Mouse (Mus musculus) midbrain, postnatal 0 days (tissue): ENCODE measurements at regions not wholly inside any gene's neighbourhood (a gene's known extent, or its start where the extent isn't known, plus 50 kb on each side); places are given as distances from the start of the nearest gene placed in this dataset.

ENCODE experiments used
- ATAC-seq: fragments of 200-750 bp; cut with Nextera tagmentation; 2 replicates; pipeline ENCODE4 v1.8.0; 2017; ENCODE audit warnings: moderate number of reproducible peaks, mild to moderate bottlenecking, moderate TSS enrichment, moderate library complexity; ENCODE audit not compliant: low FRiP score
- DNase-seq: peaks from one replicate; pipeline ENCODE4 v3.0.0-alpha.2; 2015; ENCODE audit warnings: low spot score
- H3K27ac ChIP-seq: fragments of 300-500 bp; sonication (generic); 2 replicates; pipeline ENCODE4 v1.5.1; 2014; ENCODE audit warnings: low read depth, mild to moderate bottlenecking, low read length, mixed read lengths
- H3K27me3 ChIP-seq: fragments of 300-500 bp; sonication (generic); 2 replicates; pipeline ENCODE4 v1.6.1; 2014; ENCODE audit warnings: low read length, control low read depth, mixed read lengths; ENCODE audit not compliant: insufficient read depth
- H3K36me3 ChIP-seq: fragments of 300-500 bp; sonication (generic); 2 replicates; pipeline ENCODE4 v1.6.1; 2014; ENCODE audit warnings: low read length, control low read depth, mixed read lengths; ENCODE audit not compliant: insufficient read depth
- H3K4me1 ChIP-seq: fragments of 300-500 bp; sonication (generic); 2 replicates; pipeline ENCODE4 v1.6.1; 2014; ENCODE audit warnings: mild to moderate bottlenecking, control low read depth, antibody characterized with exemption, low read length, mixed read lengths; ENCODE audit not compliant: insufficient read depth
- H3K4me2 ChIP-seq: fragments of 300-500 bp; sonication (generic); 2 replicates; pipeline ENCODE4 v1.6.1; 2014; ENCODE audit warnings: low read depth, mild to moderate bottlenecking, low read length, mixed read lengths; ENCODE audit not compliant: poor library complexity, severe bottlenecking
- H3K4me3 ChIP-seq: fragments of 300-500 bp; sonication (generic); 2 replicates; pipeline ENCODE4 v1.5.1; 2014; ENCODE audit warnings: low read depth, mild to moderate bottlenecking, low read length, moderate library complexity
- H3K9ac ChIP-seq: fragments of 300-500 bp; sonication (generic); replicated peaks from 2 replicates; pipeline ENCODE4 v1.6.1; 2014; ENCODE audit warnings: mild to moderate bottlenecking, low read length, moderate library complexity, mixed read lengths; ENCODE audit not compliant: poor library complexity, severe bottlenecking
- H3K9me3 ChIP-seq: fragments of 300-500 bp; sonication (generic); 2 replicates; pipeline ENCODE4 v1.6.1; 2016; ENCODE audit warnings: low read length, control low read depth
- CTCF ChIP-seq: IDR thresholded peaks from 2 replicates; pipeline ENCODE4 v1.5.1; 2016; ENCODE audit warnings: antibody characterized with exemption, mild to moderate bottlenecking
- WGBS: fragments of 180-500 bp; shearing (Covaris S2); extraction: QIAGEN DNeasy Blood & Tissue Kit; methylation state at CpG from one replicate; pipeline ENCODE4 v1.1.7; 2014; 5-methylcytosine and 5-hydroxymethylcytosine counted together

DNA sequence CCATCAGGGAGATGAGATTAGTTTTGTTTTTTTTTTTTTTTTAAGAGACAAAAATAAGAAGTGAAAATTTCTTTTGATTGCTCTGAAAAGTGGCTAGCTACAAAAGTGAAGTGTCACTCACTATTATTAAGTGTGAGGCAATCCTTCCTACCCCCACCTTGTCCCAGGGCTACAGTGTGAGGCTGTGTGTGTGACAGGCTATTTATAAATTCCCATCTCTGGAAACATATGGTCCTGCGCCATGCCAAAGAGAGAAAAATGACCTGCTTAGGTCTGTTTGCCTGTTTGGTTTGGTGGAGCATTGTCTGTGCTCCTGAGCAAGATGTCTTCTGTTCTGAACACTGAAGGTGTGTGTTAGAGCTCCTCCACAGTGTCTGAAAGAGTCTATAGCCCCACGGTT lies 199.4 kb upstream of the Lpp start:
- H3K9me3 ChIP-seq: no peaks in the 10 kb centered on the region
- no peak for TF ChIP-seq CTCF
- no peak overlapping the region for H3K27ac ChIP-seq
- 84% methylated on average over 2 of the region's 2 CpGs for WGBS
- H3K4me3 ChIP-seq: no peak overlapping the region
- no peaks in the 10 kb centered on the region for H3K36me3 ChIP-seq
- no peak overlapping the region for H3K9ac ChIP-seq
- DNase-seq: no peak
- H3K4me1 ChIP-seq: no peaks in the 10 kb centered on the region
- H3K27me3 ChIP-seq: no peaks in the 10 kb centered on the region
- no peak for ATAC-seq
- H3K4me2 ChIP-seq: no peak overlapping the region

DNA sequence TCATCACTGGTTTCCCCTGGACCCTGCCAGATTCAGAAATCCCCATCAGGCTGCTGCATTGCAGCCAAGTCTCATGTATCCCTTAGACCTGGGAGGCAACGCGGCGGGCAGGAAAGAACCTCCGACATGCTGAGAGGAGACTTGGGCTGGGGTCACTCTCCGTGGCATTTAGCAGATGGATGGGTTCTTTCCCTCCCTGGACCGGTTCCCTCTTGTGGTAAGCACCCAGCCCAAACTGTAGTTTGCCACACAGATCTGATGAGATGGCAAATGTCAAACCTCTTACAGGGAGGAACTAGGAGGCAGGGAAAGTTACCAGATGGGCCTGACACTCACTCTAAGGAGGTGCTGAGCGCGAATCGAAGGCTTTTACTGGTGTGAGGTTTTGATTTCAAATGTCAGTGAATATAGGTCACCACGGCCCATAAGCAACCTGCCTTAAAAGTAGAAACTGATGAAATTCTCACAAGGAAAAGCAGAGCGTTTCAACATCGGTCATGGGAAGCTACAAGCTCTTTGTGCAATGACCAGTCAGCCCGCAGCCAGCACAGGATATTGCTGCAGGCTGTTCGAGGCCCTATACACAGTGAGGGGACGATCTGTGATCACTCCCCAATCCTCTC lies 199.9 kb upstream of the Lpp start:
- no peaks in the 10 kb centered on the region for H3K9me3 ChIP-seq
- no peaks in the 10 kb centered on the region for H3K36me3 ChIP-seq
- ATAC-seq: no peak
- H3K27ac ChIP-seq: no peak overlapping the region
- no peak overlapping the region for H3K4me3 ChIP-seq
- H3K4me2 ChIP-seq: no peak overlapping the region
- DNase-seq: peak; percentile 12
- no peak overlapping the region for H3K9ac ChIP-seq
- no peaks in the 10 kb centered on the region for H3K4me1 ChIP-seq
- no peak for TF ChIP-seq CTCF
- H3K27me3 ChIP-seq: no peaks in the 10 kb centered on the region
- 81% methylated on average over 15 of the region's 15 CpGs for WGBS

DNA sequence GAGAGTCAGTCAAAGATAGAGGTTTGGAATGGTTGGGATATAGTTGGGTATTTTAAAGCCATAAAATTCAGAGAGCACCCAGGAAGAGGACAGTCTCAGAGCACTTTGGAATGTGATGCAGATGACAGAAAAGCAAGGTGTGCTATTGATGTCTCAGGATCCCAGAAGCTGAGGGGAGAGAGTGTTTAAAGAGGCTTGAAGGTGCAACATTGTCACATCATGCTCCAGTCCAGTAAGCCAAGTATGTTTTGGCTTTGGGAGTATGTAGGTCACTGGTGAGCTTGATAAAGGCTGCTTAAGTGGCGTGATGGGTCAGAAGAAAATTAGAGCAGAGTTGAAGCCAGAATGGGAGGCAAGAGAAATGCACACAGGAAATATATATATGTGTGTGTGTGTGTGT lies 201.3 kb upstream of the Lpp start:
- Histone ChIP-seq H3K27me3 (no peaks in the 10 kb centered on the region), H3K4me2 (no peak overlapping the region), H3K36me3 (no peaks in the 10 kb centered on the region), H3K9ac (no peak overlapping the region), H3K9me3 (no peaks in the 10 kb centered on the region), H3K4me3 (no peak overlapping the region), H3K4me1 (no peaks in the 10 kb centered on the region), H3K27ac (no peak overlapping the region)
- WGBS: 84% methylated on average over 1 of the region's 1 CpGs
- no peak for TF ChIP-seq CTCF
- ATAC-seq: no peak
- DNase-seq: no peak

DNA sequence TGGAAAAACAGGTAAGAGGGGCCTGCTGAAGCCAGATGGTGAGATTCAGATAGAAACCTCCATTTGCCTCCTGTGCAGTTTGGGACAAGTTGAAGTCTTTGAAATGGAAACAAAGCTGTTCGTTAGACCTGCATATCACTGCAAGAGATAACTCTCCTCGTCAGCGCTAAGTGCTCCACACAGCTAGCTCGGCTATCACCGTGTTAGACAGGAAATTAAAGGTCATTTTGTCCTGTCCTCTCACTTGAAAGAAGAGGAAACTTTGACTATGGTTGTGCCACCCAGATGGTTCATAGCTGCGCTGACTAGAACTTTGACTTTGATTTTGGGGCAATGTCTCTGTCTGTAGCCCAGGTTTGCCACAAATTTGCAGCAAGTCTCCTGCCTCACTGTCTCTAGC lies 198.5 kb upstream of the Bcl6 start:
- Histone ChIP-seq H3K9ac (no peak overlapping the region), H3K4me2 (no peak overlapping the region), H3K9me3 (no peaks in the 10 kb centered on the region), H3K27ac (no peak overlapping the region), H3K4me1 (no peaks in the 10 kb centered on the region), H3K36me3 (no peaks in the 10 kb centered on the region), H3K27me3 (no peaks in the 10 kb centered on the region), H3K4me3 (no peak overlapping the region)
- DNase-seq (no peak), ATAC-seq (no peak)
- WGBS: 93% methylated on average over 6 of the region's 6 CpGs
- no peak for TF ChIP-seq CTCF

DNA sequence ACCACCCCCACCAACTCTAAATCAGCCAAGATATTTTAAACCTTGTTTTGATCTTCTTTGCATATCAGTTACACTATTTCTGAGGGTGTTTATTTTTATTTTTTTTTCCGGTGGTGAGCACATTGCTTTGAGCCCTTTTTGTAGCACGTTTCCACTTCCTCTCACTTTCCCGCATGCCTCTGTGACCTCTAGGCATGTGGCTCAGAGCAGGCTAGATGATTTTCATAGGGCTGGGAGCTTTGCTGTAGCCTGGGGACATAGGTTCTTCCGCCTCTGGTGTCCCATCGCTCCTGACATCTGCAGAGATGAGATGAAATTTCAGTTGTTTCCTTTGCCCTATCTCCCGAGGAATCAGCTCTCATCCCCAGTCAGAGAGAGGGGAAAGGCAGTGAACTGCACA lies 197.3 kb upstream of the Bcl6 start:
- H3K4me1 ChIP-seq: no peaks in the 10 kb centered on the region
- DNase-seq: no peak
- TF ChIP-seq CTCF: no peak
- H3K4me2 ChIP-seq: no peak overlapping the region
- no peaks in the 10 kb centered on the region for H3K36me3 ChIP-seq
- no peaks in the 10 kb centered on the region for H3K9me3 ChIP-seq
- no peaks in the 10 kb centered on the region for H3K27me3 ChIP-seq
- ATAC-seq: no peak
- H3K27ac ChIP-seq: no peak overlapping the region
- 75% methylated on average over 6 of the region's 6 CpGs for WGBS
- H3K9ac ChIP-seq: no peak overlapping the region
- no peak overlapping the region for H3K4me3 ChIP-seq

DNA sequence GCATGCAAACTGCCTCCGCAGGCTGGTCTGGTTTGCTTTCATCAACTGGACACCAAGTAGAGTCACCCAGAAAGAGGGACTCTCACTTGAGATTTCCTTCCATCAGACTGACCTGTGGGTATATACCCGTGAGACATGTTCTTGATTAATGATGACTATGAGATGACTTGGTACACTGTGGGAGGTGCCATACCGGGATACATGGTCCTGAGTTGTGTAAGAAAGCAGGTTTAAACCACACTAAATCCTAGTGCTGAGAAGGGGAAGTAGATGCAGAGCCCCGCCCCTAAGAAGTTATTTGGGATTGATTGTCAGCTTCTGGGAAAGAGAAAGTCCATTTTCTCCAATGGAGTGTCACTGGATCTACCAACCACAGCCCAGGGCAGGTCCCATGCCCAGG lies 196.2 kb upstream of the Bcl6 start:
- no peak overlapping the region for H3K4me3 ChIP-seq
- ATAC-seq: no peak

More for the DNA sequence above, 196.2 kb upstream of the Bcl6 start:
- no peak overlapping the region for H3K9ac ChIP-seq
- no peaks in the 10 kb centered on the region for H3K27me3 ChIP-seq
- 89% methylated on average over 4 of the region's 4 CpGs for WGBS
- H3K27ac ChIP-seq: no peak overlapping the region
- no peak for TF ChIP-seq CTCF
- no peaks in the 10 kb centered on the region for H3K36me3 ChIP-seq
- DNase-seq: no peak
- H3K4me2 ChIP-seq: no peak overlapping the region
- no peaks in the 10 kb centered on the region for H3K4me1 ChIP-seq
- no peaks in the 10 kb centered on the region for H3K9me3 ChIP-seq
